19 mouse cellular contexts compared by ENCODE assay signal in genomic region chr12:11324480-11324879, GRCm38 (mm10).
"Had no signal": no experiment of that assay in that cellular context is flagged by ENCODE, and none has a peak within 500 bp of the region (broad histone marks: within the 10 kb centered on the region; RNA-seq: fewer than 3 reads in every experiment).

No protein-coding gene starts in this region.

- DNase-seq: kidney, adult 8-10 months; kidney, postnatal 25 days; left cerebral cortex, postnatal 4 days; liver, postnatal 0 days; lung, postnatal 14 days; thymus, adult 18-20 months; thymus, postnatal 36 days had no signal

- H3K9ac ChIP-seq: limb, embryonic 12.5 days; limb, embryonic 15.5 days; liver, embryonic 14.5 days; liver, postnatal 0 days; midbrain, embryonic 13.5 days; neural tube, embryonic 13.5 days had no signal

- H3K27me3 ChIP-seq: limb, embryonic 12.5 days; limb, embryonic 15.5 days; megakaryocyte, embryonic 14.5 days; midbrain, embryonic 13.5 days; neural tube, embryonic 13.5 days had no signal

- H3K4me2 ChIP-seq: limb, embryonic 12.5 days; limb, embryonic 15.5 days; liver, embryonic 11.5 days; midbrain, embryonic 13.5 days; neural tube, embryonic 13.5 days had no signal

- ATAC-seq: intestine, postnatal 0 days; liver, postnatal 0 days; midbrain, embryonic 13.5 days; midbrain, embryonic 16.5 days had no signal

- H3K27ac ChIP-seq: kidney, postnatal 0 days; limb, embryonic 12.5 days; limb, embryonic 15.5 days; liver, embryonic 14.5 days; midbrain, embryonic 10.5 days; midbrain, embryonic 13.5 days; neural tube, embryonic 13.5 days had no signal

- H3K9me3 ChIP-seq: limb, embryonic 12.5 days; limb, embryonic 15.5 days; midbrain, embryonic 10.5 days; midbrain, embryonic 13.5 days; neural tube, embryonic 13.5 days had no signal

- H3K36me3 ChIP-seq: limb, embryonic 12.5 days; limb, embryonic 15.5 days; midbrain, embryonic 10.5 days; midbrain, embryonic 13.5 days; neural tube, embryonic 13.5 days had no signal

- H3K4me1 ChIP-seq: limb, embryonic 12.5 days; limb, embryonic 15.5 days; midbrain, embryonic 10.5 days; midbrain, embryonic 13.5 days; neural tube, embryonic 13.5 days had no signal

- H3K4me3 ChIP-seq: limb, embryonic 12.5 days; limb, embryonic 15.5 days; megakaryocyte, embryonic 14.5 days; midbrain, embryonic 10.5 days; midbrain, embryonic 13.5 days; myocyte; neural tube, embryonic 13.5 days had no signal
